Mouse (Mus musculus): Measurements from ENCODE around the gene Mdc1. TPM values are rescaled to one million over a fixed set of nuclear protein-coding genes. Genes with fewer than 3 reads are reported as not detected.

The Mdc1 gene
- polyA plus RNA-seq, 1 experiment from 2014 or later, result 25.0 TPM

DNA sequence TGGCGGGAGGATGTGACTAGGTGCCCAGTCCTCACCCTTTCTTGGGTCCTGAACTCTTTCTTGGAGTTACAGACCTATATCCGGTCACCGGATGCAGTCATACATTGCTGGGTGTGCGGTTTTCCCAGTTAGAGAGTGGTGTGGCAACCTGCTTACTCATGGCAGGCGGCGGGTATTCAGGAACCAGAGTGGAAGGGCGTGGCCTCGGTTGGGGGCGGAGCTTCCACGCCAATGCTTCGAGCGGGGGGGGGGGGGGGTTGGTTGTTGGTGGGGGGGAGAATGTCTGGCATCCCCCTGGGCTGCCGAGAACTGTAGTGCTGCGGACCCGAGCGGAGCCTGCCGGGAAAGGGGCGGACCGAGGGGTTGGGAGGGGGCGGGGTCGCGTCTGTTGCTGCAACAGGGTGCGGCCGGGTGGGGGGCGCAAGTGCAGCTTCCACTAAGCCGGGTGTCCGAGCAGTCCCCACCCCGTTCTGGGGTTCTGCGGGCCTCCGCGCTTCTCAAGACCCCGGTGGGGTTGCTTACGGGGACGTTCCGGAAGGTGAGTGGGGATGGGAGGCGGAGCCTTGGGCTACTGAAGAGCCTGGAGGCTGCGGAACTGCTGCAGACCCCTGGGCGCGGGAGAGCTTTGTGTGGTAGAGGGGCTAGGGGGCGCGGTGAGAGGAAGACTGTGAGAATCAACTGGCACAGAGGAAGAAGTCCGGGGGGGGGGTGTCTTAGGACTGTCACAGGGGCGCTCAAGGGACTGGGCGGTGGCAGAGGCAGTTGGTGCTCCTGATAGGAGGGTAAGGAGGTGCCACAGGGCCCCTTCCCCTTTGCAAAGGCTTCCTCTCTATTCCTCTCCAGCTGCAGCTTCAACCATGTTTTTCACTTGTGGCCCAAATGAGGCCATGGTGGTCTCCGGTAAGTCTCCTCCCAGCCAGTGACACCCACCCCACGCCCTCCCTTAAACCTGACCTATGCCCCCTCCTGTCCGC, 18.1 kb upstream of the Mdc1 start, which contains the start of gene Flot1:
Flot1 (plus strand) TSS at position 267 of the 974 bp plus-strand sequence.
- H3K9me3 ChIP-seq (replicated peaks), result 0 out of 2 replicates have a peak, but pooled peaks cover 3% of the 10 kb centered on the region
- H3K4me3 ChIP-seq, result peak within 1 kb of the TSS; percentile 89
- ATAC-seq (ENCODE audit: insufficient number of reproducible peaks, low FRiP score), result peak; percentile 83
- WGBS, result 1% methylated on average over 43 of the region's 47 CpGs
- H3K4me1 ChIP-seq (replicated peaks), result peaks cover 26% of the 10 kb centered on the region
- peak within 1 kb of the TSS; percentile 89 for H3K27ac ChIP-seq (ENCODE audit: poor library complexity, severe bottlenecking)
- H3K9ac ChIP-seq, result peak within 1 kb of the TSS; percentile 86
- peak within 1 kb of the TSS; percentile 91 for H3K4me2 ChIP-seq
- H3K27me3 ChIP-seq (replicated peaks), result no peaks in the 10 kb centered on the region
- H3K36me3 ChIP-seq, result peaks cover 33% of the 10 kb centered on the region

DNA sequence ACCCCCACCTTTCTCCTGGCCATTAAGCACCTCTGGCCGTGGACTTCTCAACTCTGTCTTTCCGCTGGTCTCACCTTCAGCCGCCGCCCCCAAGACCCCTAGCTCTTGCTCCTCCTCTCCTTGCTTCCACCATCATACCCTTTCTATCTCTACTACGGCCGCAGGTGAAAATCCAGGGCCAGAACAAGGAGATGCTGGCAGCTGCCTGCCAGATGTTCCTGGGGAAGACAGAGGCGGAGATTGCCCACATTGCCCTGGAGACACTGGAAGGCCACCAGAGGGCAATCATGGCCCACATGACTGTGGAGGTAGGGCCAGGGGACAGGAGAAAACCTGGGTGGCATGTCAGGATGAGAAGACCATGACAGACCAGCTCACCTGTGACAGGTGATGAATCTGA, 16.9 kb upstream of the Mdc1 start:
- ATAC-seq (ENCODE audit: insufficient number of reproducible peaks, low FRiP score), result no peak
- peak overlapping the region; percentile 91 for H3K4me2 ChIP-seq
- 62% methylated on average over 7 of the region's 7 CpGs for WGBS
- H3K9ac ChIP-seq, result peak overlapping the region; percentile 84; the same call in 1 of the 2 replicates
- H3K27ac ChIP-seq (ENCODE audit: poor library complexity, severe bottlenecking), result no peak overlapping the region
- H3K9me3 ChIP-seq (replicated peaks), result 0 out of 2 replicates have a peak, but pooled peaks cover 3% of the 10 kb centered on the region
- H3K27me3 ChIP-seq (replicated peaks), result no peaks in the 10 kb centered on the region
- peak overlapping the region; percentile 89; the same call in 1 of the 2 replicates for H3K4me3 ChIP-seq
- peaks cover 37% of the 10 kb centered on the region for H3K36me3 ChIP-seq
- peaks cover 26% of the 10 kb centered on the region for H3K4me1 ChIP-seq (replicated peaks)

DNA sequence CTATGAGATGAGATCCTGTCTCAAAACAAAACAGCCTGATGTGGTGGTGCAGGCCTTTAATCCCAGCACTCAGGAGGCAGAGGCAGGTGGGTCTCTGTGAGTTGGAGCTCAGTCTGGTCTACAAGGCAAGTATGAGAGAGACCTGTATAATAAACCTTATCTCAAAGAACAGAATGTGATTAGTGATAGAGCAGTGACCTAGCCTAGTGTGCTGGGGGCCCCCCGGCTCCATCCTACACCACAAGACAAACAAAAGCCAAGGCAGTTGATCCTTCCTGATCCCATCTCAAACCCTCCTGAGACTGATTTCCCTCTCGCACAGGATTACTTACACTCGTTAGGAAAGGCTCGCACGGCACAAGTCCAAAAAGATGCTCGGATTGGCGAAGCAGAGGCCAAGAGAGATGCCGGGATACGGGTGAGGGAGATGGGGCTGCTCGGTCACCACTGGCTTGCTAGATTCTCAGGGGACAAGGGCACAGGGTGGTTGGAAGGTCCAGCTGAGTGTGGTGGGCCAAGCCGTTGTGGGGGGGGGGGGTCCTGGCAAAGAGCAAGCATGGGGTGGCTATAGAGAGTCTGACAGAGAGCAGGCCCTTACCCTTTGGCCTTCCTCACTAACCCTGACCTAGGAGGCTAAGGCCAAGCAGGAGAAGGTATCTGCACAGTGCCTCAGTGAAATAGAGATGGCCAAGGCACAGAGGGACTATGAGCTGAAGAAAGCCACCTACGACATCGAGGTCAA, 16.0 kb upstream of the Mdc1 start:
- no peak for ATAC-seq (ENCODE audit: insufficient number of reproducible peaks, low FRiP score)
- H3K4me3 ChIP-seq, result no peak overlapping the region
- 92% methylated on average over 13 of the region's 13 CpGs for WGBS
- H3K27me3 ChIP-seq (replicated peaks), result no peaks in the 10 kb centered on the region
- H3K9ac ChIP-seq, result no peak overlapping the region
- peaks cover 41% of the 10 kb centered on the region for H3K36me3 ChIP-seq
- H3K9me3 ChIP-seq (replicated peaks), result 0 out of 2 replicates have a peak, but pooled peaks cover 3% of the 10 kb centered on the region
- no peak overlapping the region for H3K27ac ChIP-seq (ENCODE audit: poor library complexity, severe bottlenecking)
- no peak overlapping the region for H3K4me2 ChIP-seq
- H3K4me1 ChIP-seq (replicated peaks), result peaks cover 34% of the 10 kb centered on the region

DNA sequence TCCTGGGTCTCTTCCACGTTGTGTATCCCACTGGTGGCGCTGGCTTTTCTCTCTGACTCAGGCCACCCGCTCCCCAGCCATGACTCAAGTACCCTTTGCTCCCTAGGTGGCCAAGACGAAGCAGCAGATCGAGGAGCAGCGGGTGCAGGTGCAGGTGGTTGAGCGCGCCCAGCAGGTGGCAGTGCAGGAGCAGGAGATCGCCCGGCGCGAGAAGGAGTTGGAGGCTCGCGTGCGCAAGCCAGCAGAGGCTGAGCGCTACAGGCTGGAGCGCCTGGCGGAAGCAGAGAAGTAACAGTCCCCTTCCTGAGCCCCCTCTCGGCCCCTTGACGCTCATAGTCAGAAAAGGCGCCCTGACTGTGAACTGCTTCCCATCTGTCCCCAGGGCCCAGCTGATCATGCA, 11.6 kb upstream of the Mdc1 start:
- no peak overlapping the region for H3K4me3 ChIP-seq
- 2% methylated on average over 21 of the region's 21 CpGs for WGBS
- H3K27ac ChIP-seq (ENCODE audit: poor library complexity, severe bottlenecking), result 0 out of 2 replicates have a peak overlapping the region, but pooled peaks have one; percentile 23
- ATAC-seq (ENCODE audit: insufficient number of reproducible peaks, low FRiP score), result peak; percentile 75
- peaks cover 30% of the 10 kb centered on the region for H3K4me1 ChIP-seq (replicated peaks)
- H3K9me3 ChIP-seq (replicated peaks), result 0 out of 2 replicates have a peak, but pooled peaks cover 3% of the 10 kb centered on the region
- no peaks in the 10 kb centered on the region for H3K27me3 ChIP-seq (replicated peaks)
- H3K9ac ChIP-seq, result no peak overlapping the region
- peaks cover 86% of the 10 kb centered on the region for H3K36me3 ChIP-seq
- peak overlapping the region; percentile 49 for H3K4me2 ChIP-seq

DNA sequence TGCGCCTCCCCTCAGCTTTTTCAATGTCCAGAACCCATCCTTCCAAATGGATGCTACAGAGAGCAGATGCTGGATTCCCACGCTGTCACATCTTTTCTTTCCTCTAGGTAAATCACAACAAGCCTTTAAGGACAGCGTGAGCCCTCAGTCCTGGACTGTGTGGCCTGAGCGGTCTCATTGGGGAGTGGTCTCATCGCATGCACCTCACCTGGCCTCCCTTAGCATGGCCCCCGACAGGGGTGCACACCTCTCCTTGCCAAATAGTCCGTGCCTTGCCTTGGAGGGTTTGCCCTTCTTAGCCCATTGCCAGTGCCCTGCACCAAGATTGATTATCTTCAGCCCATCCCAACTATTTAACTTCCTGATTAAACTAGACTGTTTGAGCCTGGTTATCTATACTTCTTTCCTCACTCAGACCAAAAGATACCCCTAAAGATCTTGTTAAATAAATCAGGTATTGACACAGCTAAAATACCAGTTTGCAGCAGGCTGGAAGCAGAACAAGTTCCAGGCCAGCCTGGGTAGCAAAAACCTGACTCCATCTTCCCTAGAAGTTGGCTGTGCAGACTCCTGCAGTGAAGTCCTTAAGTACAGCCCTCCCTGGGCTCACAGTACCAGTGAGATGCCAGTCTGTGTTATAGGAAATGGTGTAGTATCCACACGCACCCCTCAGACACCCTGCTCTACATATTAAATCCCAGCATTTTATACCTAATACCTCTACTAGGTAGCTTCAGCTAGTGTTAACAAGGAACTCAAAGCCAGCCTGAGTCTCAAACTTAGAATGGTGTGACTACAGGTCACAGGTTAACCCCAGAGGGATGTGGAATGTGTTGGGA, 8.7 kb upstream of the Mdc1 start:
- Histone ChIP-seq H3K4me1 (replicated peaks) (peaks cover 45% of the 10 kb centered on the region), H3K36me3 (peaks cover 79% of the 10 kb centered on the region), H3K4me3 (no peak overlapping the region), H3K4me2 (no peak overlapping the region), H3K27me3 (replicated peaks) (no peaks in the 10 kb centered on the region), H3K9me3 (replicated peaks) (0 out of 2 replicates have a peak, but pooled peaks cover 3% of the 10 kb centered on the region), H3K9ac (no peak overlapping the region), H3K27ac (ENCODE audit: poor library complexity, severe bottlenecking) (no peak overlapping the region)
- WGBS, result 71% methylated on average over 8 of the region's 8 CpGs
- no peak for ATAC-seq (ENCODE audit: insufficient number of reproducible peaks, low FRiP score)

DNA sequence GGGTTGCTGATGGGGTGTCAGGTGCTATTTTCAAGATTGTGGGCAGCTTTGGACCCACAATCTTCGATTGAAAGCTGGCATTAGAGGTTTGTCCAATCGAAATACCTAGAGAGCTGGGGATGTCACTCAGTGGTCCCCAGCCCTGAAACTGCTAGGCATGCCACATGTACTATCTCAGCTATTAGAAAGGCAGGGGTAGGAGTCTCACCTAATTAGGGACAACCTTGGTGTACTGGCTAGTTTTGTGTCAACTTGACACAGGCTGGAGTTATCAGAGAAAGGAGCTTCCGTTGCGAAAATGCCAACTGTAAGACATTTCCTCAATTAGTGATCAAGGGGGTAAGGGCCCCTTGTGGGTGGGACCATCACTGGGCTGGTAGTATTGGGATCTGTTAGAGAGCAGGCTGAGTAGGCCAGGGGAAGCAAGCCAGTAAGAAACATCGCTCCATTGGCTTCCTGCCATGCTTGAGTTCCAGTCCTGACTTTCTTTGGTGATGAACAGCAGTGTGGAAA, 8.0 kb upstream of the Mdc1 start:
- Histone ChIP-seq H3K4me2 (no peak overlapping the region), H3K4me1 (replicated peaks) (peaks cover 45% of the 10 kb centered on the region), H3K9ac (no peak overlapping the region), H3K27ac (ENCODE audit: poor library complexity, severe bottlenecking) (peak overlapping the region; percentile 12; the same call in 1 of the 2 replicates), H3K4me3 (no peak overlapping the region), H3K9me3 (replicated peaks) (no peaks in the 10 kb centered on the region), H3K36me3 (peaks cover 72% of the 10 kb centered on the region), H3K27me3 (replicated peaks) (no peaks in the 10 kb centered on the region)
- no peak for ATAC-seq (ENCODE audit: insufficient number of reproducible peaks, low FRiP score)
- 22% methylated on average over 5 of the region's 5 CpGs for WGBS

DNA sequence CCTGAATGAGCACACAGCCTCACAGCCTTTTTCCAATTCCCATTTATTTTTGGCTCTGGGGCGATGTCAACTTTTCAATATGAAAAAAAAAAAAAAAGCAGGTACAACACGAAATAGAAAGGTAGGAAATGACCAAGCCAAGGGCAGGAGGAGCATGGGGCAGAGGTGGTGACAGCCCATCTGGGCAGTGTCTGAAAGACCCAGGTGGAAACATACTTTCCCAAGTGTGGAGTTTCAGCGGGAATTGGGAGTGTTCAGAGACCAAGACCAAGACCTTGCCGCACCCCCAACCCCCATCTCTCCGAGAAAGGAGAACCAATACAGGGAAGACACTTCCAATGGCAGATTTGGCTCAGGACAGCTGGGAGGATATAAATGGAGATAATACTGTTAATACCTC, 7.4 kb upstream of the Mdc1 start:
- no peaks in the 10 kb centered on the region for H3K27me3 ChIP-seq (replicated peaks)
- WGBS, result 56% methylated on average over 5 of the region's 5 CpGs
- peak overlapping the region; percentile 14; the same call in 1 of the 2 replicates for H3K4me2 ChIP-seq
- H3K9ac ChIP-seq, result no peak overlapping the region
- ATAC-seq (ENCODE audit: insufficient number of reproducible peaks, low FRiP score), result no peak
- H3K4me3 ChIP-seq, result peak overlapping the region; percentile 4; the same call in 1 of the 2 replicates
- peaks cover 69% of the 10 kb centered on the region for H3K36me3 ChIP-seq
- peaks cover 45% of the 10 kb centered on the region for H3K4me1 ChIP-seq (replicated peaks)
- H3K9me3 ChIP-seq (replicated peaks), result no peaks in the 10 kb centered on the region
- H3K27ac ChIP-seq (ENCODE audit: poor library complexity, severe bottlenecking), result 0 out of 2 replicates have a peak overlapping the region, but pooled peaks have one; percentile 31

DNA sequence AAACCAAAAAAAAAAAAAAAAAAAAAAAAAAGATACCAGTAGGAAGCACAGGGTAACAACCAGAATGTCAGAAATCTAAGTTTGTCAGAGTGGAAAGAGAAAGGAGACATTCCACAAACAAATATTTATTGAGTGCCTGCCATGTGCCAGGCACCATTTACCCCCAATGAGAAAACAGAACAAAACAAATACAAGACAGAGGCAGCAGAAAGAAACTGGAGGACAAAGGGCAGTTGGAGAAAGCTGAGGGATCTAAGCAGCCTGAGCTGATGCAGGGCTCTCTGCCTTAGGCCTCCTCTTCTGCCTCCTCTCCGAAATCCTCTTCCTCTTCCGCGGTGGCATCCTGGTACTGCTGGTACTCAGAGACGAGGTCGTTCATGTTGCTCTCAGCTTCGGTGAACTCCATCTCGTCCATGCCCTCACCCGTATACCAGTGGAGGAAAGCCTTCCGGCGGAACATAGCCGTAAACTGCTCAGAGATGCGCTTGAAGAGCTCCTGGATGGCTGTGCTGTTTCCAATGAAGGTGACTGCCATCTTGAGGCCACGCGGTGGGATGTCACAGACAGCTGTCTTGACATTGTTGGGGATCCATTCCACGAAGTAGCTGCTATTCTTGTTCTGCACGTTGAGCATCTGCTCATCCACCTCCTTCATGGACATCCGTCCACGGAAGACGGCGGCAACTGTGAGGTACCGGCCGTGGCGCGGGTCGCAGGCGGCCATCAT, 6.5 kb upstream of the Mdc1 start:
- H3K27ac ChIP-seq (ENCODE audit: poor library complexity, severe bottlenecking), result no peak overlapping the region
- peaks cover 48% of the 10 kb centered on the region for H3K4me1 ChIP-seq (replicated peaks)
- WGBS, result 78% methylated on average over 26 of the region's 26 CpGs
- H3K27me3 ChIP-seq (replicated peaks), result no peaks in the 10 kb centered on the region
- H3K9me3 ChIP-seq (replicated peaks), result no peaks in the 10 kb centered on the region
- H3K4me3 ChIP-seq, result peak overlapping the region; percentile 81
- H3K4me2 ChIP-seq, result peak overlapping the region; percentile 91
- peak overlapping the region; percentile 93 for H3K9ac ChIP-seq
- ATAC-seq (ENCODE audit: insufficient number of reproducible peaks, low FRiP score), result no peak
- peaks cover 69% of the 10 kb centered on the region for H3K36me3 ChIP-seq

DNA sequence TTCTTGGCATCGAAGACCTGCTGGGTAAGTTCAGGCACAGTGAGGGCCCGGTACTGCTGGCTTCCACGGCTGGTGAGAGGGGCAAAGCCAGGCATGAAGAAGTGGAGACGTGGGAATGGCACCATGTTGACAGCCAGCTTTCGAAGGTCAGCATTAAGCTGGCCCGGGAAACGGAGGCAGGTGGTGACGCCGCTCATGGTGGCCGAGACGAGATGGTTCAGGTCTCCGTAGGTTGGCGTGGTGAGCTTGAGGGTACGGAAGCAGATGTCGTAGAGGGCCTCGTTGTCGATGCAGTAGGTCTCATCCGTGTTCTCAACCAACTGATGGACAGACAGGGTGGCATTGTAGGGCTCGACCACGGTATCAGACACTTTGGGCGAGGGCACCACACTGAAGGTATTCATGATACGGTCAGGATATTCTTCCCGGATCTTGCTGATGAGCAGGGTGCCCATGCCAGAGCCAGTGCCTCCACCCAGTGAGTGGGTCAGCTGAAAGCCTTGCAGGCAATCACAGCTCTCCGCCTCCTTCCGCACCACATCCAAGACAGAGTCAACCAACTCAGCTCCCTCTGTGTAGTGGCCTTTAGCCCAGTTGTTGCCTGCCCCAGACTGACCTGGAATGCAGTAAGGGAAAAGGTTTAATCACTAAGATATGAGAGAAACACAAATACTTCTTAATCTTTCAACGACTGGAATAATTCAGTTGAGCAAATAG, 5.7 kb upstream of the Mdc1 start:
- Histone ChIP-seq H3K36me3 (peaks cover 62% of the 10 kb centered on the region), H3K4me1 (replicated peaks) (peaks cover 41% of the 10 kb centered on the region), H3K27ac (ENCODE audit: poor library complexity, severe bottlenecking) (no peak overlapping the region), H3K27me3 (replicated peaks) (no peaks in the 10 kb centered on the region), H3K4me3 (peak overlapping the region; percentile 81), H3K9ac (peak overlapping the region; percentile 93), H3K9me3 (replicated peaks) (no peaks in the 10 kb centered on the region), H3K4me2 (peak overlapping the region; percentile 91)
- no peak for ATAC-seq (ENCODE audit: insufficient number of reproducible peaks, low FRiP score)
- 80% methylated on average over 26 of the region's 26 CpGs for WGBS

Data from heart, embryonic 12.5 days (tissue).